Mouse (Mus musculus): Measurements from ENCODE around the gene Zdhhc18. TPM values are rescaled to one million over a fixed set of nuclear protein-coding genes. Genes with fewer than 3 reads are reported as not detected.
"Not testable (repeated sequence)": the region's sequence is repeated elsewhere in the genome, so short reads cannot be mapped to it uniquely, and the experiment has no call there.

The Zdhhc18 gene
- polyA plus RNA-seq, 2 experiments = 4.0 to 38.0 TPM

DNA sequence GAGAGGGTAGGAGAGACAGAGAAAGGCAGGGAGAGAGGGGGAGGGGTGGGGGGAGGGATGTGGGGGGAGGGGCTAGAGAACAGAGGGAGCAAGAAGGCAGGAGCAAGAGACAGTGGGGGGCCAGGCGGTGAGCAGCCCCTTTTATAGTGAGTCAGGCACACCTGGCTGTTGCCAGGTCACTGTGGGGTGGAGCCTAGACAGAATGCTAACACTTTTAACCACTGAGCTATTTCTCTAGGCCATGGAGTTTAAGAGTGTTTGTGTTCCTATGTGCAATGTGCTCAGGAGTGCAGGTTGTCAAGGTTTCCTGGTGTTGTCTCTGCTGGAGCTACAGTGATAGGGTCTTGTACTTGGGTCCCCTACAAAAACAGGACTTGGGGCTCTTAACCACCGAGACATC lies 8.8 kb upstream of the Zdhhc18 start:
- no peaks in the 10 kb centered on the region for H3K27me3 ChIP-seq (ENCODE audit: control insufficient read depth, insufficient read depth, low read length)
- DNase-seq (ENCODE audit: low spot score) (no peak), ATAC-seq (ENCODE audit: low FRiP score, low read depth) (no peak)
- H3K9ac ChIP-seq (ENCODE audit: low read depth, low read length, severe bottlenecking) = no peak overlapping the region
- peaks cover 9% of the 10 kb centered on the region for H3K36me3 ChIP-seq (ENCODE audit: control insufficient read depth, insufficient read depth, low read length)
- H3K4me3 ChIP-seq (replicated peaks; ENCODE audit: low read length) = no peak overlapping the region
- peaks cover 23% of the 10 kb centered on the region for H3K4me1 ChIP-seq (ENCODE audit: control insufficient read depth, insufficient read depth, low read length)
- WGBS = 37% methylated on average over 2 of the region's 2 CpGs
- H3K4me2 ChIP-seq (replicated peaks; ENCODE audit: low read depth, low read length, severe bottlenecking) = no peak overlapping the region
- no peak overlapping the region for H3K27ac ChIP-seq (replicated peaks; ENCODE audit: low read depth, low read length)
- H3K9me3 ChIP-seq (ENCODE audit: control insufficient read depth, low read length) = no peaks in the 10 kb centered on the region
- no peak for TF ChIP-seq POLR2A (IDR thresholded peaks at IDR 0.05; ENCODE audit: borderline replicate concordance, extremely low read depth, insufficient read depth, insufficient read length)

DNA sequence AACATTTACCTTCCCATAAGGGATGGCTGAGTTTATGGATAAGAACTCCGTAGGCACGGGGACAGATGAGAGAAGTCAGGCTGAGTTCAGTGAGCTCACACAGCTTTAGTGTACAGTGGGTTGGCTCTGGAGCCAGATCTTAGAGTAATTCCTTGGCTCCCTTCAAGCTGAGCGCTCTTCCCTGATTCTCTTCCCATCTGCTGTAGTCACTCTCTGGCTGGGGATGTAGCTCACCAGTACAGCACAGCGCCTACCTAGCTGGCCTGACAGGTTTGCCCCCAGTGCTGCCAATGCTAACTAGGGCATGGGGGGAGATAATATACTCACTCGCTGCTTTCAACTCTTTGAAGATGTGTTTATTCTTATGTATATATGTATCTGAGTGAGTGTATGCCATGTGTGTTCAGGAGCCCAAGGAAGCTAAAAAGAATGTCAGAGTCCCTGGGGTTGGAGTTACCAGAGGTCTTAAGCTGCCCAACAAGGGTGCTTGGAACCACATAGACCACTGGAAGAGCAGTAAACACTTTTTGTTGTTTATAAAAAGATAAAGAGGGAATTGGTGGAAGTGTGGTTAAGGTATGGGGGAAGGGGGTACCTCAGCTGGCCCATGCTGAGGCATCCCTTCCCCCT lies 8.0 kb upstream of the Zdhhc18 start:
- ATAC-seq (ENCODE audit: low FRiP score, low read depth) = no peak
- WGBS = 52% methylated on average over 5 of the region's 5 CpGs
- Histone ChIP-seq H3K4me1 (ENCODE audit: control insufficient read depth, insufficient read depth, low read length) (peaks cover 23% of the 10 kb centered on the region), H3K4me2 (replicated peaks; ENCODE audit: low read depth, low read length, severe bottlenecking) (no peak overlapping the region), H3K27me3 (ENCODE audit: control insufficient read depth, insufficient read depth, low read length) (no peaks in the 10 kb centered on the region), H3K36me3 (ENCODE audit: control insufficient read depth, insufficient read depth, low read length) (peaks cover 9% of the 10 kb centered on the region), H3K27ac (replicated peaks; ENCODE audit: low read depth, low read length) (no peak overlapping the region), H3K4me3 (replicated peaks; ENCODE audit: low read length) (no peak overlapping the region), H3K9ac (ENCODE audit: low read depth, low read length, severe bottlenecking) (no peak overlapping the region), H3K9me3 (ENCODE audit: control insufficient read depth, low read length) (no peaks in the 10 kb centered on the region)
- no peak for TF ChIP-seq POLR2A (IDR thresholded peaks at IDR 0.05; ENCODE audit: borderline replicate concordance, extremely low read depth, insufficient read depth, insufficient read length)
- DNase-seq (ENCODE audit: low spot score) = no peak

DNA sequence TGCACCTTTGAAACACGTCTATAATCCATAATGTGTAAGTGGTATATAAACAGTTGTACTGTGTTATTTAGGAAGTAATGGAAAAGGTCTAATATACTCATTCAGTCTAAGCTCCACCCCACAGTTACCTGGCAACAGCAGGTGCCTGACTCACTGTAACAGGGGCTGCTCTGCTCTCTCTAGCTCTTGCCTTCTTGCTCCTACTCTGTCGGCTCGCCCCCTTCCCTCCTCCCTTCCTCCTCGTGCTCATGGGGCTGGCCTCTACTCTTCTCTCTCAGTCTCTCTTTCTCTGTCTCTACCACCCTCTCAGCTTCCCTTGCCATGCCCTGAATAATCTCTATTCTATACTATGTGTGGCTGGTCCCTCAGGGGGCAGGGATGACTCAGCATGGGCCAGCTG lies 7.0 kb upstream of the Zdhhc18 start:
- no peak for ATAC-seq (ENCODE audit: low FRiP score, low read depth)
- 30% methylated on average over 4 of the region's 4 CpGs for WGBS

DNA sequence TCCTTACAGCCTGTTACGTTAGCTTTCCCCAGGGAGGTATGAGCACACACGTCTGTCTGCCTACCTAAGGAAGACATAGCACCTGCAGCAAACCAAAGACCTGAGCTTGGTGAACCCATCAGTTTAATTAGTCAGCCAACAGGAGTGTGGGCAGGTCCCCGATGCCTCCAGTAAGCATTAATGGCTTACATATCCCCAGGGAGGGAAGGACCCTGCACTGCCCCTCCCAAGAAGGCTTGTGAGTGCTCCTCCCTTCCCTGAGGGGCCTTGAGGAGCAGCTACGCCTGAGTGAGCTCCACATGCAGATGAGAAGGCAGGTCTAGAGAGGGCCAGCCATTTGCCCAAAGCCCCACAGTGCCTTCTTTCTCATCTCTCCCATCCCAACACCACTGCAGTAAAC lies 6.3 kb upstream of the Zdhhc18 start:
- no peak for DNase-seq (ENCODE audit: low spot score)
- Histone ChIP-seq H3K4me2 (replicated peaks; ENCODE audit: low read depth, low read length, severe bottlenecking) (no peak overlapping the region), H3K27me3 (ENCODE audit: control insufficient read depth, insufficient read depth, low read length) (no peaks in the 10 kb centered on the region), H3K27ac (replicated peaks; ENCODE audit: low read depth, low read length) (no peak overlapping the region), H3K4me3 (replicated peaks; ENCODE audit: low read length) (no peak overlapping the region), H3K36me3 (ENCODE audit: control insufficient read depth, insufficient read depth, low read length) (no peaks in the 10 kb centered on the region), H3K9me3 (ENCODE audit: control insufficient read depth, low read length) (no peaks in the 10 kb centered on the region), H3K4me1 (ENCODE audit: control insufficient read depth, insufficient read depth, low read length) (peaks cover 23% of the 10 kb centered on the region), H3K9ac (ENCODE audit: low read depth, low read length, severe bottlenecking) (no peak overlapping the region)
- 60% methylated on average over 4 of the region's 4 CpGs for WGBS
- no peak for ATAC-seq (ENCODE audit: low FRiP score, low read depth)
- TF ChIP-seq POLR2A (IDR thresholded peaks at IDR 0.05; ENCODE audit: borderline replicate concordance, extremely low read depth, insufficient read depth, insufficient read length) = no peak

More for the DNA sequence above, 7.0 kb upstream of the Zdhhc18 start:
- no peak overlapping the region for H3K4me2 ChIP-seq (replicated peaks; ENCODE audit: low read depth, low read length, severe bottlenecking)
- peaks cover 23% of the 10 kb centered on the region for H3K4me1 ChIP-seq (ENCODE audit: control insufficient read depth, insufficient read depth, low read length)
- no peak overlapping the region for H3K27ac ChIP-seq (replicated peaks; ENCODE audit: low read depth, low read length)
- H3K9ac ChIP-seq (ENCODE audit: low read depth, low read length, severe bottlenecking) = no peak overlapping the region
- DNase-seq (ENCODE audit: low spot score) = no peak
- no peak for TF ChIP-seq POLR2A (IDR thresholded peaks at IDR 0.05; ENCODE audit: borderline replicate concordance, extremely low read depth, insufficient read depth, insufficient read length)
- H3K4me3 ChIP-seq (replicated peaks; ENCODE audit: low read length) = no peak overlapping the region
- H3K9me3 ChIP-seq (ENCODE audit: control insufficient read depth, low read length) = no peaks in the 10 kb centered on the region
- 0 out of 2 replicates have a peak, but pooled peaks cover 2% of the 10 kb centered on the region for H3K36me3 ChIP-seq (ENCODE audit: control insufficient read depth, insufficient read depth, low read length)
- no peaks in the 10 kb centered on the region for H3K27me3 ChIP-seq (ENCODE audit: control insufficient read depth, insufficient read depth, low read length)

DNA sequence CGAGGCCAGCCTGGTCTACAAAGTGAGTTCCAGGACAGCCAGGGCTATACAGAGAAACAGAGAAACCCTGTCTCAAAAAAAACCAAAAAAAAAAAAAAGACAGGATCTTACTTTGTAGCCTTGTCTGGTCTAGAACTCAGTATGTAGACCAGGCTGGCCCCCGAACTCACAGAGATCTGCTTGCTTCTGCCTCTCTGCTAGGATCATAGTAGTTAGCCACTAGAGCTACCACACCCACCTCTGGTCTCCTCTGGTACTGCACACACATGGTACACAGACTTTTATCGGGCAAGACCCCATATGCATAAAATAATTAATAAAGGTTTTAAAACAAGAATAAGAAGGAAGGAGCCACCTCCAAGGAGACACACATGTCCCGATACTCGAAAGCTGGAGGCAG lies 4.1 kb upstream of the Zdhhc18 start:
- H3K9me3 ChIP-seq (ENCODE audit: control insufficient read depth, low read length) = not testable (repeated sequence)

DNA sequence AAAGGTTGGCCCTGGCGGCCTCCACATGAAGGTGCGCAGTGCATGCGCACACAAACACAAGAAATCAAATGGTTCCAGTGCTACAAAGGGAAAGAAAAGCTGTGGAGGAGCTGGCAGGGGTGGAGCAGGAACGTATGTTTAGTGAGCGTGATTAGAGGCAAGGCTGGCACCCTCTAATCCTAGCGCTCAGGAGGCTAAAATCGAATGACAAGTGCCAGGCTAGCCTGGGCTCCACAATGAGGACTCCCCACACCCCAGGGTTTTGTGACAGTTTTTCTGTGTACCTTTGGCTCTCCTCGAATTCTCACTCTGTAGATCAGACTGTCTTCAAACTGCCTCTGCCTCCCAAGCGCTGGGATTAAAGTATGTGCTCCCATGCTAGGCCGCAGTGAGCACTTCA lies 2.8 kb upstream of the Zdhhc18 start:
- TF ChIP-seq POLR2A (IDR thresholded peaks at IDR 0.05; ENCODE audit: borderline replicate concordance, extremely low read depth, insufficient read depth, insufficient read length) = no peak
- ATAC-seq (ENCODE audit: low FRiP score, low read depth) (no peak), DNase-seq (ENCODE audit: low spot score) (no peak)
- no peak overlapping the region for H3K27ac ChIP-seq (replicated peaks; ENCODE audit: low read depth, low read length)
- no peaks in the 10 kb centered on the region for H3K4me1 ChIP-seq (ENCODE audit: control insufficient read depth, insufficient read depth, low read length)
- H3K4me2 ChIP-seq (replicated peaks; ENCODE audit: low read depth, low read length, severe bottlenecking) = no peak overlapping the region
- 81% methylated on average over 10 of the region's 10 CpGs for WGBS
- H3K9me3 ChIP-seq (ENCODE audit: control insufficient read depth, low read length) = no peaks in the 10 kb centered on the region
- no peaks in the 10 kb centered on the region for H3K36me3 ChIP-seq (ENCODE audit: control insufficient read depth, insufficient read depth, low read length)
- H3K9ac ChIP-seq (ENCODE audit: low read depth, low read length, severe bottlenecking) = no peak overlapping the region
- H3K27me3 ChIP-seq (ENCODE audit: control insufficient read depth, insufficient read depth, low read length) = no peaks in the 10 kb centered on the region
- H3K4me3 ChIP-seq (replicated peaks; ENCODE audit: low read length) = no peak overlapping the region

More for the DNA sequence above, 4.1 kb upstream of the Zdhhc18 start:
- not testable (repeated sequence) for H3K36me3 ChIP-seq (ENCODE audit: control insufficient read depth, insufficient read depth, low read length); H3K4me2 ChIP-seq (replicated peaks; ENCODE audit: low read depth, low read length, severe bottlenecking); DNase-seq (ENCODE audit: low spot score); H3K4me3 ChIP-seq (replicated peaks; ENCODE audit: low read length); H3K9ac ChIP-seq (ENCODE audit: low read depth, low read length, severe bottlenecking); ATAC-seq (ENCODE audit: low FRiP score, low read depth); H3K4me1 ChIP-seq (ENCODE audit: control insufficient read depth, insufficient read depth, low read length); H3K27ac ChIP-seq (replicated peaks; ENCODE audit: low read depth, low read length); H3K27me3 ChIP-seq (ENCODE audit: control insufficient read depth, insufficient read depth, low read length)
- WGBS = 92% methylated on average over 5 of the region's 5 CpGs
